Mouse (Mus musculus) lung, postnatal 10 days (tissue): ENCODE measurements around the gene Cdkl2.
A peak's percentile ranks its signal among the peaks of the same experiment; 100 is the strongest.

Experiments
- DNase-seq: peaks from one replicate; pipeline ENCODE4 v3.0.0; 2021

Gene Cdkl2

DNA sequence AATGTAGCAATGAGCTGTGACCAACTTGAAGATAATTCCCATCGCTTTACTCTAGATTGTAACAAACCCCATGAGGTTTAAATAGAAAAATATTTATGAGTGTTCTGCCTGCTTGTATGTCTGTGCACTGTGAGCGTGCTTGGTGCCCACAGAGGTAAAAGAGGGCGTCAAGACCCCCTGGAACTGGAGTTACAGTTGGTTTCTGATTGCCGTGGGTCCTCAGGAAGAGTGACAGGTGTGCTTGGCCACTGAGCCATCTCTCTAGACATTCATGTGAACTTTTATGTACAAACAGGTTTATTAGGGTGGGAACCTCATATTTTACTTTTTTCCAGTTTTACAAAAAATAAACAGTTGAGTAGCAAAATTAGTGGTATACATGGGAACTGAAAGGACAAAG lies at the start of gene Cdkl2:
Cdkl2 (minus strand) TSS at position 101 of the 400 bp plus-strand sequence.
- DNase-seq, result no peak

GRCm38 (mm10) chr5:92087469-92087868 lies 43.8 kb upstream of the Cdkl2 start:
- DNase-seq, result no peak

DNA sequence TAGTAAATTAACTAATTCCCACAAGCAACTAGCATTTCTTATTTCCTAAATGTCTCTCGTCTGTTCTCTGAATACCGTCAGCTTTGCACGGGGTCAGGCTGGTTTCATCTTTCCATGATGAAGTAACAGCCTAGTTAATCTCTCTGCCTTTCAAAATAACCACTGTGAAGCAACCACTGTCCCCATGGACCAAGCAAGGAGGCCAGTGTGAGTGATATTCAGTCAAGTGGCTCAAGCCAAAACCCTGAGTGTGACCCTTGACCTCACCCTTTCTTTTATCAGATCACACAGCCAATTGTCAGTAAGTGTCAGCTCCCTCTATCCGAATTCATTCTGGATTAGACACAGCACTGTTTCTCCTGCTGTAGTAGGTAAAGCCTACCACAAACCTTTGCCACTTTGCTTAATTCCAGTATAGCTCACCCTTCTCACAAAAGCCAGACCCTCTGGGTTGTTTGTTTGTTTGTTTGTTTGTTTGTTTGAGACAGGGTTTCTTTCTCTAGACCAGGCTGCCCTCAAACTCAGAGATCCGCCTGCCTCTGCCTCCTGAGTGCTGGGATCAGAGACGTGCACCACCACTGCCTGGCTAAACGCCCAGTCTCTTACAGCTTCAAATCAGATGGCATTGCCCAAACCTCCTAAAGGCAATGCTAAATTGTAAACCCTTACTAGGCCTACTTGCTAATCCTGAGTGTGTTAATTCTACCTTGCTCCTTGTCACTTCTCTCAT lies 42.3 kb upstream of the Cdkl2 start:
- no peak for DNase-seq

DNA sequence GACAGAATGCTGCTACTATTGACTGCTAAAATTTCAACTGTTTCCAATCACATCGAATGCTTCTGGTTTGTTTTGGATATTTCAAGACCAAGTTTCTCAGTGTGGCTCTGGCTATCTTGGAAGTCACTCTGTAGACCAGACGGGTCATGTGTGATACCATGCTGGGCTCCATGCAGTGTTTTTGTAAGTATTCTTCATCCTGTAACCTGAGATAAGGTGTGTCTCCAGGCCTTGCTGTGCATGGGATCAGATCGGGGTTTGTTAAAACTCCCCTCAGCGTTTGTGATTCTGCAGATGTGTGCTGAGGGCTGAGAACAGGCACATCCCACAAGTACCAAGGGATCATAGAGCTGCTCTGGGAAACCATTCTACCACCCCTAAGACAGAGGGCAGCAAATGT lies 41.6 kb upstream of the Cdkl2 start:
- no peak for DNase-seq

DNA sequence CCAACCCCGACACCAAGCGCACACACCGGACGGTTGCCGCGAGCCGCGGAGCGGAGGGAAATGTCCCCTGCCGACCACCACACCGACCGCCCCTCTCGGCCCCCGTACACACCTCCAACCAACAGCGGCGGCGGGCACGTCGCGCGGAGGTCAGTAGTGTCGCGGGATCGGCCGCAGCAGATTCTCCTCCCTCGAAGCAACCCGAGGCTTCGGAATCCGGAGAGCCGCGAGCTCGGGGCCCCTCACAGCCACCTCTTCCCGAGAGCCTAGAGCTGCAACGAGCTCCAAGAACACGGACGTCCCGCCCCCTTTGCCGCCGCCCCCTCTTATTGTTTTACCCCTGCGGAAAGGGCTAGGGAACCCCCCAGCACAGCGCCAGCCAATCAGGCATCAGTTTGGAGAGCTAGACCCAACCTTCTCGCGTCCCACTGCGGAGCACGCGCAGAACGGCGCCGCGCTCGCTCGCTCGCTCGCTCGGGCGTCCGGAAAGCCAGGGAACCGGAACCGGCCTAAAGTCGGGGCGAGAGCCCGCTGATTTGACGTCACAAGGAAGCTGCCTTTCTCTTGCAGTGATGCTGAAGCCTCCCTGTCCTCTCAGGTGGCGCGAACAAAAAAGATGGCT lies 39.8 kb upstream of the Cdkl2 start, which contains the start of gene G3bp2:
G3bp2 (minus strand) TSS at position 303 of the 622 bp plus-strand sequence.
- DNase-seq, result peak; percentile 99

DNA sequence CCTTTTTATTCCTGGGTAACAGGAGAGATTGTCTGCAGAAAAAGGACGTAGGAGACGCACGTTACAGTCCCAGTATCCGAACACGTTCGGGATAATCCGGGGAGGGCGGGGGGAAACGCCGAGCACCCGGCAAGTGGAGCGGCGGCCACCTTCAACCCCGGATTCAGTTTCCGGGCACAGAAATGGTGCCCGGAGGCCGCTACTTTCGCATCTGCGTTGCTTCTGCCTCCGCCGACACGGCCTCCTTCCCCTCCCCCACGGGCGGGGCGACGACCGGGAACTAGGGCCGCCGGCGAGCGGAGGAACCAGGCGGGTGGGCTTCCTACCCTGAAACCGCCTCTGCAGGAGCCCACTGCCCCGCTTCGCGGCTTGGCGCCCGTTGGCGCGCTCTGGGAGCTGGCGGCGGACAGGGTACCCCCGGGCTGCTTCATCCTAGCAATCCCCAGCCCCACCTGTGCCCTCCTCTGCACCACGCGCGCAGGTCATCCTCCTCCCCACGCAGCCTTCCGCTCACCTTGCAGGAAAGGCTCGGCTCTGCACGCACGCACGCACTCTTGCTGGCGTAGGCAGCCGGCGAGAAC lies 39.2 kb upstream of the Cdkl2 start:
- DNase-seq, result peak; percentile 76

DNA sequence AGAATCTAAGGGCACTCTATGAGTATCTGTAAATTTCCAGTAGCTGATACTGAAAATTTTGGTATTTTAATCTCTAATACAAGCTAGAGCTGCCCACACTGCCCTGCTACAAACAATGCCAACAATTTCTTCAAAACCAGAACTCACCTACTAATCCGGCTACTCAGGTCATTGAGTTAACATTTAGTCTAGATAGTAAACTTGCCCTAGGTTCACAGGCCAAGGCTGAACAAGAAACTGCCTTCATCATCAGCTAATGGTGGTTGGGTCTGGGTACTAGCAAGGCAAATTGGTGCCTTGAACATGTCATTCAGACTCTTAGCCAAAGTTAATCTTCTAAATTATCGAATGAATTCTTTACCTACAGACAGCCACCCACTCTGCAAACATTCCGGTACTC lies 37.6 kb upstream of the Cdkl2 start:
- no peak for DNase-seq

DNA sequence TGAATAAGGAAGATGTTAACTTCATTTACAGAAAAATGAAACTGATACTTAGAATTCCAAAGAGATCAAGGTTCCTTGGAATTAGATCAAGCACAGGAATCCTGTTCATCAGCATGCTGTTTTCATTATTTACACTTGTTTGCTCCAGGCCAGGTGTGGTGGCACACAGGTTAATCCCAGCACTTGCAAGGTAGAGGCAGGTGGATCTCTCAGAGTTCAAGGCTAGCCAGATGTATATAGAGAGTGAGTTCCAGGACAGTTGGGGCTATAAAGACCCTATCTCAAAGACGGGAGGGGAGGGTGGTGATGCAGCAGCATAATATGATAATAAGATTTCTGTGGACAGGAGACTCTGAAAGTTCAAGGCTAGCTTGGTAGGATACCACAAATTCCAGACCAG lies 36.7 kb upstream of the Cdkl2 start:
- no peak for DNase-seq

DNA sequence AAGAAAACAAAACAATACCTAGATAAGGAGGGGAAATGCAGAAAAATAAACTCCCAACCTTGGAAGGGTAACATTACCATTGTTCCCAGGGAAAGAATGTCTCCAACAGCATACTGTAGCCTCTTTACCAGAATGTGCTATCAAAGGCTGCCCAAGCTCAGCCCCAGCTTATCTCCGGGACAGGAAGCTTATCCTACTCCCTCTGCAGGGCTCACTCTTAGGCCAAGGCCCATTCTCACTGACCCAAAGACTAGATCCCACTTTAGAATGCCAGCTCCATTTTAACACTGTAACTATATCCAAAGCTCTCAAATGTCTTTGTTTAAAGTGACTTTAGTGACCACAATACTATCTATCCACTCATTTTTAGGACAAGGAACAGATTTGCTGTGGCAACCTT lies 35.6 kb upstream of the Cdkl2 start:
- no peak for DNase-seq

- DNase-seq, result no peak
These were observed 35.1 kb upstream of the Cdkl2 start for GRCm38 (mm10) chr5:92078751-92079150.

DNA sequence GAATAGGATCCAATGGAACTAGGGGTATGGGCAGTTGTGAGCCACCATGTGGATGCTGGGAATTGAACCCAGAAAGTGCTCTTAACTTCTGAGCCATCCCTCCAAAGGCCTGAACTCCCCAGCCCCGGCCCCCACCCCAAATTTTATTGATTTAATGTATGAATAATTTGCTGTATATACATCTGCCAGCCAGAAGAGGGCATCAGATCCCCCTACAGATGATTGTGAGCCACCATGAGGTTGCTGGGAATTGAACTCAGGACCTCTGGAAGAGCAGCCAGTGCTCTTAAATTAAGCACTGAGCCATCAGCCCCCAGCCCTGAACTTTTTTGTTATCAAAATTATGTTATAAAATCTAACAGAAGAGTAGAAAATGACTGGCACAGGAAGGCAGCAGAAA lies 32.6 kb upstream of the Cdkl2 start:
- DNase-seq, result no peak

GRCm38 (mm10) chr5:92074061-92074460 lies 30.4 kb upstream of the Cdkl2 start:
- no peak for DNase-seq

DNA sequence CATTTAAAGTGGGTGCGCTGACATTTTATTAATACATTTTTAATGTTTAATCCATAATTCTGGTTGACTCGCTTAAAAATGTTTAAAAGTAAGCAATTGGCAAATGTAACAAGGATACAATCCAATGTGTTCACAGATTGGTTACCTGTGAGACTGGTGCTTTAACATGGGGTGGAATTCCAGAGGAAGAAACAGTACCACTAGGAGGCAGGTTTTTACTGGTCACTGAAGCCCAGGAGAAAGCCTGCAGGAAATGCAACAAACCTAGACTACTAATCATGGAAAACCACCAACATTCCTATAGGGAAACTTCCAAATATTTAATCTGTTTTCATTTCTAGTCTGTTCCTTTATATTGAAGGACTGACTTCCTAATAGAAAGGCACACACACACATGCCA lies 19.5 kb upstream of the Cdkl2 start:
- no peak for DNase-seq

GRCm38 (mm10) chr5:92052866-92053265 lies 9.2 kb upstream of the Cdkl2 start:
- DNase-seq, result no peak

GRCm38 (mm10) chr5:92050419-92050818 lies 6.7 kb upstream of the Cdkl2 start:
- no peak for DNase-seq

- DNase-seq, result peak; percentile 95
These were observed 1.0 kb downstream of the Cdkl2 start for GRCm38 (mm10) chr5:92042377-92043348.

DNA sequence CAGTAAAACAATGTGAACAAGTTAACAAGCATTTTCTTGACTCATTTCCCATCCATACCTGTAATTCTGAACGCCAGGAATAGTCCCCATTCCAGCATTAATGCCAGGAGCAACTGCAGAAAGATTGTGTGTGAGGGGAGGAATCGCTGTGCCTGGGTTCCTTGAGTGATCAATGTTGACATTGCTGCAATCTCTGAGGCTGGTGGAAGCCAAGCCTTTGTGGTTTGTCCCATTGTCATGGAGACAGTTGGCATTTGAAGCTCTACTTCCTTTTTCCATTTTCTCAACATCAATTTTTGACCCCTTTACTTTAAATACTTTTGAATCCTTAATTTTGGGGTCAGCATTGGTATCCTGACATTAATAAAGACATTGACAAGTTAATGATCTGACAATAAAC lies 23.7 kb downstream of the Cdkl2 start:
- DNase-seq, result no peak

- no peak for DNase-seq
These were observed 31.9 kb downstream of the Cdkl2 start for GRCm38 (mm10) chr5:92011756-92012155.

DNA sequence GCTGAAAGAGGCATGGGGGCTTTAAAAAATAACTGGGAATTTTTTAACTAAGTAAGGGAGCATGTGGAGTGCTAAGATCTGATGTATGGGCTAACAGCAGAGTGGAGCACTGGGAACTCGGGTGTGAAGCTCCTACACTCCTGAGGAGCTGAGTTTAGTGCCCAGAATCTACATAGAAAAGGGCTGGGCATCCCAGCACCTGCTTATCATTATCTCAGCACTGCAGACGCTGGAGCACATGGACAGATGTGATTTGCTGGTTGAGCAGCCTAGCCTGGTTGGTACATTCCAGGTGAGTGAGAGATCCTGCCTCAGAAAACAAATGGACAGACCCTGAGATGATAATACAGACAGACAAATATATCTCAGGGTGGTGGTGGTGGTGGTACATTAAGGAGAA lies 33.9 kb downstream of the Cdkl2 start:
- DNase-seq, result no peak

GRCm38 (mm10) chr5:92003011-92003410 lies 40.7 kb downstream of the Cdkl2 start:
- DNase-seq, result peak; percentile 60

DNA sequence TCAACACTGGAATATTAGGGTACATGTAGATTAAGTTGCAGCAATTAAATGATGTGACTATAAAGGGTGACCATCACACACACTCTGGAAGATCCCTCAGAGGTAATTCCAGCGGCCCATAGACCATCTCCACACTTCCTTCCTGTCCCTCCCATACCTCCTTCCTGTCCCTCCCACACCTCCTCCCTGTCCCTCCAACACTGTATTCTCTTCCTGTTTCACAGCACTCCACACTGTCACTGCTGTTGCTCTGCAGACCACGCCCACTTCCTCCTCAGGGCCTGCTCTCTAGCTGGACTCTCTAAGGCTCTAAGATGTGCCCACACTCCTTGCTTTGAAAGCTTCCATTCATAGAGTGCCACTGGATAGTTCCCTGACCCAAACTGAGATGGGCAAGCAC lies 42.9 kb downstream of the Cdkl2 start:
- peak; percentile 44 for DNase-seq

GRCm38 (mm10) chr5:91994546-91994945 lies 49.1 kb downstream of the Cdkl2 start:
- peak; percentile 50 for DNase-seq

DNA sequence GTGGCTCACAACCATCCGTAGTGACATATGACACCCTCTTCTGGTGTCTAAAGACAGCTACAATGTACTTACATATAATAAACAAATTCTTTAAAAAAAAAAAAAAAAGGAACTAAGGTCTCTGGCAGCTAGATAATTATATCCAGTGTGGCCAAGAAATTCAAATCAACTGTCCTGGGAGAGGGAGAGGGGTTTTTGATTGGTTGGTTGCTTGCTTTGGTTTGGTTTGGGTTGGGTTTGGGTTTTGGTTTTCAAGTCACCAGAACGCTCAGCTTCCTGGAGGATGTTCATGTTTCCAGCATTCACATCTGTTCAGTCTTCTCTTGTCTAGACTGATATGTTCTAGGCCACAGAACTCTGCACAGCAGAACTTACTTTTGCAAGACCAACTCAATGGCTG lies 50.6 kb downstream of the Cdkl2 start:
- DNase-seq, result no peak
